Mouse (Mus musculus) liver, embryonic 14.5 days (tissue): ENCODE measurements at regions not wholly inside any gene's neighbourhood (a gene's known extent, or its start where the extent isn't known, plus 50 kb on each side); places are given as distances from the start of the nearest gene placed in this dataset.

ENCODE experiments used
- CTCF ChIP-seq: IDR thresholded peaks from 2 replicates; pipeline ENCODE4 v1.5.1; 2016; ENCODE audit warnings: antibody characterized with exemption, low read depth, control low read depth
- EP300 ChIP-seq: IDR thresholded peaks from 2 replicates; pipeline ENCODE4 v1.6.1; 2016; ENCODE audit warnings: antibody characterized with exemption, low read depth

- TF ChIP-seq CTCF (no peak), EP300 (no peak)
Measured at GRCm38 (mm10) chr15:68535297-68536054, 2034.8 kb upstream of the Lrrc6 start.
